Mouse (Mus musculus): ENCODE data around the gene Sh3pxd2b.

Sh3pxd2b gene

DNA sequence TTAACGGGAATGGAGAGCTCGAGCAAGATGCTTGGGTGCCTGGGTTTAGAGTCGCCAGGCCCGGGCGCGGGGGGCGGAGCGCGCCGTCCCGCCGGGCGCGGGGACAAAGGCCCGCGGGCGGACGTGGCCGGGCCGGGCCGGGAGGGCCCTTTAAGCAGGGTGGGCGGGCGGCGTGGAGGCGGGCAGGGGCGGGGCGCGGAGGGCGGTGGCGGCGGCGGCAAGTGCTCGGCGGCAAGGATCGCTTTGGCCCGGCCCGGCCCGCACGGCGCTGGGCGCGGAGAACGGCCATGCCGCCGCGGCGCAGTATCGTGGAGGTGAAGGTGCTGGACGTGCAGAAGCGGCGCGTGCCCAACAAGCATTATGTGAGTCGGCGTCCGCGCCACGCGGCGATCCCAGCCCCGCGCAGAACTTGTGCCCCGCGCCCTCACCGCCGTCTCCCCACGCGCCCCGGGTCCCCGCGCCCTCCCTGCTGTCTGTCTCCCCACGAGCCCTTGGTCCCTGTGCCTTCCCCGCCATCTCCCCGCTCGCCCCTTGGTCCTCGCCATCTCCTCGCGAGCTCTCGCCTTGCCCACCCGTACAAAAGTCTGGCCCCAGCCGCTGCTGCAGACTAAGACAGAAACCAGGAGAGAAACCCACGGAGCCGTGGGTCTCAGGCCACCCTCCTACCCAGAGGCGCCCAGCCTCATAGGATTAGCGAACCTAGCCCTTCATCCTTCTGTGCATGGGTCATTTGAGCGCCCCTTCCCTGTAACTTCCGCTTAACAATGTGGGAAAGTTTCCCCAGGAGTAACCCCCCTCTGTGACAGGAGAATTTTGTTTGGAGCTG lies at the start of gene Sh3pxd2b:
Sh3pxd2b (plus strand) TSS at position 214 of the 826 bp plus-strand sequence.
- no peak for DNase-seq (ENCODE audit: low read depth in 1 of 2, low spot score in 2 of 2)

DNA sequence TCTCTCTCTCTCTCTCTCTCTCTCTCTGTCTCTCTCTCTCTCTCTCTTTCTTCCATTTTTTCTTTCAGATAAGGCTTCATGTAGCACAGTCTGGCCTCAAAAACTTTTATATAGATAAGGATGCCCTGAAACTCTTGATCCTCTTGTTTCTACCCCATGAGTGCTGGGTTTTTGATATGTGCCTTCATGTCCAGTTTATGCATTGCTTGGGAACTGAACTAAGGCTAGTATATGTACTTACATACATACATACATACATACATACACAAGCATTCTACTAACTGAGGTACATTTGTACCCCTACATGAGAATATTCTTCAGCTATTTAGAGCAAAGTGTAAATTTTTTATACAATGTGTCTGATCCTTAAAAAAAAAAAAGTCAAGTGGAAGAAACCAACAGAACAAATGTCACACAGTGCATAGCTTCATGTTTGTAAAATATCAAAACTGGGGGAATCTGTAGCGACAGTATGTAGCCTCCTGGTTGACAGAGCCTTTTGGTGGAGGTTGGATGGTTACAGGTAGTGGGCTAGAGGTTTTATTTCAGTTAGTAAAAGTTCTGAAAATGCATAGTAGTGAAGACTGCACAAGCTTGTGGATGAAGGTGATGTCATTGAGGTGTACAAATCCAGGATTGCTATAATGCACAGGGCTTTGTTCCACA lies 49.6 kb upstream of the Sh3pxd2b start:
- DNase-seq (ENCODE audit: low read depth in 1 of 2, low spot score in 2 of 2), result no peak

DNA sequence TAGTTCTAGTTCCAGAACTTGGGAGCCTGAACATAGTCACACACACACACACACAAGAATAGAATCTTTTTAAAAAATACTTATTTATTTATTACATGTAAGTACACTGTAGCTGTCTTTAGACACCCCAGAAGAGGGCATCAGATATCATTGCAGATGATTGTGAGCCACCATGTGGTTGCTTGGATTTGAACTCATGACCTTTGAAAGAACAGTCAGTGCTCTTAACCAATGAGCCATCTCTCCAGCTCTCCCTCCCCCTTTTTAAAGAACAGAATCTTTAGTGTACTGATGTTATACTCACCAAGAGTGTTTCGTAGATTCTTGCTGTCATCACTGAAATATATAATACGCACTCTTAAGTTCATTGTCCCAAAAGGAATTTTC lies 49.1 kb upstream of the Sh3pxd2b start:
- no peak for DNase-seq (ENCODE audit: low read depth in 1 of 2, low spot score in 2 of 2)

DNA sequence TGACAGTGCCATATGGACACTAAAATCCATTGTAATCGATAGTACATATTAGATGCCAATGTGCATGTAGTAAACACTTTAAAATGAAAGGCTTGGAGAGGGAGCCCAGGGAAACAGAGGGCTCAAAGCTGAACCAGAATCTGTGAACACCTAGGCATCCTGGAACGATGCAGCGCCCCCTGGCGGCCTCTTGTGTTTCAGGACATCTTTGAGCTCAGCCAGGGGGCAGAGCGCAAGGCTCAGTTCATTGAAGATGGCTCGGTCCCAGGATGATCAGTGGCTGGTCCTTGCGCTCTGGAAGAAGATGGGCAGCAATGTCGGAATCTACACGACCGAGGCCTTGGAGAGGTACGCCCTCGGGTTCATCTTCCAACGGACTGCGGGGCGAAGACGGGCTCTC lies 47.8 kb upstream of the Sh3pxd2b start, which contains the start of gene Hbq1a:
Hbq1a (plus strand) TSS at position 205 of the 400 bp plus-strand sequence.
- DNase-seq (ENCODE audit: low read depth in 1 of 2, low spot score in 2 of 2), result peak in 1 of 2 experiments; percentile 24

DNA sequence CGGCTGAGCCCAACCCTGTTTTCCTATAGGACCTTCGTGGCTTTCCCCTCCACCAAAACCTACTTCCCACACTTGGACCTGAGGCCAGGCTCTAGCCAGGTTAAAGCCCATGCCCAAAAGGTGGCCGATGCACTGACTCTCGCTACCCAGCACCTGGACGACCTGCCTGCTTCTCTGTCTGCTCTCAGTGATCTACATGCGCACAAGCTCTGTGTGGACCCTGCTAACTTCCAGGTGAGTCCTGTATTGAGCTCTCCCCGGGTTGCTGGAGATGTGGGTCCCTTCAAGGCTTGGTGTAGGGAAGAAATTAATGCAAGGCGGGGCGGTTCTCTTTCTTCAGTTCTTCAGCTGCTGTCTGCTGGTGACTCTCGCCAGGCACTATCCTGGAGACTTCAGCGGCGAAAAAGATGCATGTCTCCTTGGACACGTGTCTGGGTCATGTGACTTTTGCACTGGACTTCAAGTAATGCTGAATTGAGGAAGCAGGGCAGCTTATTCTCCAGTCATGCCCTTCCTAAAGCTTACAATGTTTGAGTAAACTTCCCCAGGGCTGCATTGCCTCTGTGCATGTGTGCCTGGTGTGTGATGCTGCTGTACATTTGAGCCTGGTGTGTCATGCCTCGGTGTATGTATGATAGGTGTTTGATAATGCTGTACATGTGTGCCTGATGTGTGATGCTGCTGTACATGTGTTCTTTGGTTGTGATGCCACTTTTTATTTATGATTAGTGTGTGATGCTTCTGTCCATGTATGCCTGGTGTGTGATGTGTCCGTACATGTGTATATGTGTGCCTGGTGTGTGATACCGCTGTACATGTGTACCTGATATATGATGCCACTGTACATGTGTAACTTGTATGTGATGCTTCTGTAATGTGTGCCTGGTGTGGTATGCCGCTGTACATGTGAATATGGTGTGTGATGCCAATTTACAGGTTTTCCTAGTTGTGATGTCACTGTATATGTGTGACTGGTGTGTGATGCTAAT lies 47.0 kb upstream of the Sh3pxd2b start:
- DNase-seq (ENCODE audit: low read depth in 1 of 2, low spot score in 2 of 2), result no peak

DNA sequence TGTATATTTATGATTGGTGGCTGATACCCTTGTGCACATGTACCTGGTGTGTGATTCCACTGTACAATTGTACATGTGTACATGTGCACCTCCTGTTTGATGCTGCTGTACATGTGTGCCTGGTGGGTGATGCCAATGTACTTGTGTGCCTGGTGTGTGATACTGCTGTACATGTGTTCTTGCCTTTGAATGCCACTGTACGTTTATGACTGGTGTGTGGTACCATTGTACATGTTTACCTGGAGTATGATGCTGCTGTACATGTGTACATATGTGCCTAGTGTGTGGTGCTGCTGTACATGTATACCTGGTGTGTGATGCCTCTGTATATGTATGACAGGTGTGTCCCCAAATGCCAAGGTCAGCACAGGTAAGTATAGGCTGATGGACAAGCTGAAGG lies 46.1 kb upstream of the Sh3pxd2b start:
- no peak for DNase-seq (ENCODE audit: low read depth in 1 of 2, low spot score in 2 of 2)

DNA sequence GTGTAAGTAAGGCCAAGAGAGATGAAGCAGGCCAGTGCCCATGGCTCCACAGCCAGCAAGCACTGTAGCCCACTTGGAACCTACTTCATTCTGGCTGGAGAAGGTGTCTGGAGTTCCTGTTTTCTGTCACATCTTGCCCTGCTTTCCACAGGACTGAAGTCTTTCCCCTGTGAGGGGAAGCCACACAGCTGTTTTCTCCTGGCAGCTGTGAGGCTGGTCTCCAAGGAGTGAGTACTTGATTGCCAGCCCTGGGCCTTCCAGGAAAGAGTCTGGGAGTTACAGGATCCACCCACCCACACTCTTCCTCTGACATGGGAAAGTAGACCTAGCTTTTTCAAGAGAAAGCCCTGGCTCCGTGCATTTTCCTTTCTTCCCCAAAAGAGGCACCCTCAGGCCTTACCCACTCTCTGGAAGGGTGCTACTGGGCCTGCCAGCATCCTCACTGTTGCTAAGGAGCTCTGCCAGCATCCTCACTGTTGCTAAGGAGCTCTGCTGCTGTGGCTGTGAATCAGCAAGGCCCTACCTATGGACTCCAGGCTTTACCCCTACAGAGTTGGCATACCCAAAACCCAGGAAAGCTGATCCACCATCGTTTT lies 44.7 kb upstream of the Sh3pxd2b start:
- no peak for DNase-seq (ENCODE audit: low read depth in 1 of 2, low spot score in 2 of 2)

DNA sequence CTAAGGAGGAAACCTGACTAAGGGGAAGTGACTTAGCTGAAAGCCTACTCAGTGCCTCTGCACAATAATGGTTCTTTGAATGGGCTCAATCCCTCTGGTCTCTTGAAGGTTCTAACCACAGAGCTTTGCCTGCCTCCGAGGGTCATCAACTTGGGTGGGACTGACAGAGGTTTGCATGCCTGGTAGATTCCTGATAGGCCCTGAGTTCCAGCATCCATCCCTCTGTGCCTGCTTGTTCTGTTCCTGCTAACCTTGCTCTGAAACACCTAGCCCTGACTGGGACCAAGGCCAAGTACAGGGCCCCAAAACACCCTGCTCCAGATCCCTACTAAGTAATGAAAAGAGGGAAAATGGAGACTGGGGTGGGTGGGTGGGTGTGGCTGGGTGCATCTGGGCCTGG lies 44.2 kb upstream of the Sh3pxd2b start:
- DNase-seq (ENCODE audit: low read depth in 1 of 2, low spot score in 2 of 2), result no peak

DNA sequence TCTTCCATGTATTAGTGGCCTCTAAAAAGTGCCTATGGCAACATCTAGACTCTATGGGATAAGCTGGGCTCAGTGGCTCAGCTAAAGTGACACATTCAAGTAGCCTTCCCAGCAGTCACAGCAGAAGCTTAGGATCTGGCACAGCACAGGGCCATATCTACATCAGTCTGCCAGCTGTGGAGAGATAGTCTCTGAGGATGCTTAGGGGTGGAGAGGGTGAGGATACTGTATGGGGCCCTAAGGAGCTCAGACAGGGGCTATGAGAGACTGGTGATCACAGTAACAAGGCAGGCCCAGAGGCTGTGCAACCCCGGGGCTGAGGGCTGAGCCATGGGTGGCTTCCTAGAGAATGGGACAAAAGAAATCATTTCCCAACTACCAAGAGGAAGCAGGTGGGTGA lies 40.6 kb upstream of the Sh3pxd2b start:
- no peak for DNase-seq (ENCODE audit: low read depth in 1 of 2, low spot score in 2 of 2)

DNA sequence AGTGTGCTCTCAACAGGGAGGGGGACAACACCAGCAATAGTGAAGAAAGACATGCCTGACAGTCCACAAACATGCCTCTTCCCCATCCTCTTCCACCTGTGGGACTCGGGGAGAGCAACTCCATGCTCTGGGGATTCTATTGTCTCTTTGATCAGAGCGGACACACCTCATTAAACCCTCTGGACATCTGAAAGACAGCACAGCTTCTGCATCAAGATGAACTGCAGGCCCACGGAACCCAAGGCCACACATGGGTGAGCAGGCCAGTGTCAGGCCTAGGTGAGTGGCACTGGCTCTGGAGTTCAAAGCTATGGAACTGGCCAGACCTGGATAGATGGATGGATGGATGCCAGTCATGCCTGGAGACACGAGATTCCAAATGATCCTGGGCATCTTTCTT lies 38.2 kb upstream of the Sh3pxd2b start:
- no peak for DNase-seq (ENCODE audit: low read depth in 1 of 2, low spot score in 2 of 2)

DNA sequence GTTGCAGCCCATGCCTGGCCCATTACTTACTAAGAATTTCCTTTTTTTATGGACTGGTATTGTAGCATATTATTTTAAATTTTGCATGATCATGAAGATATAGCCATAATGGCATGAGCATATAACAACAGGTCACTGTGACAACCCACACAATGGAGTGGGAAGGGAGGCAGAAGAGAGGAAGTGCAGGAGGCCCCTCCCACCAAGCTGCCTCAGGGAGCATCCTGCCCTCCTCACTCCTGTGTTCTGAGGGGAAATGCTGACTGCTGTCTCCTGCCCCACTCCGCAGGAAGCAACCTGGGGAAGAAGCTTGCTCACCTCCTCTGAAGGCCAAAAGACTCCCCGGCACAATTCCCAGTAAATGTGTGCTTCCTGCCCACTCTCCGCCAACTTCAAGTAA lies 37.7 kb upstream of the Sh3pxd2b start:
- no peak for DNase-seq (ENCODE audit: low read depth in 1 of 2, low spot score in 2 of 2)

DNA sequence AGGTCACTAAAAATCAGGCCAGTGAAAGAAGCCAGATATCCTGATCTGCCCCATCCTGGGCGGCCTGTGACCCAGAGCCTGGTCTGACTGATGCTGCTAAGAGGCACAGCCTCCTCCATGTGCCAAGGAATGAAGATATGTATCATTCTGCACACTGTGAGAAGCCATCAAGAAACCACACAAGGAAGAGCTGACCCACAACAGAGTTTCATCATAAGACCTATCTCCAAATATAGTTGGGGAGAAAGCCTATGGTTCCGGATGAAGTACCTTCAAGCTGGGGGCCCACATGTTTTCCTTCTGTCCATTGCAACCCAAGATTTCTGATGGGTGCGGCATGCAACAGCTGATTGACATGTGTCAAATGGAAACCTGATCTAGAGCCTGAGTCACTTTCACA lies 31.6 kb upstream of the Sh3pxd2b start:
- DNase-seq (ENCODE audit: low read depth in 1 of 2, low spot score in 2 of 2), result no peak

DNA sequence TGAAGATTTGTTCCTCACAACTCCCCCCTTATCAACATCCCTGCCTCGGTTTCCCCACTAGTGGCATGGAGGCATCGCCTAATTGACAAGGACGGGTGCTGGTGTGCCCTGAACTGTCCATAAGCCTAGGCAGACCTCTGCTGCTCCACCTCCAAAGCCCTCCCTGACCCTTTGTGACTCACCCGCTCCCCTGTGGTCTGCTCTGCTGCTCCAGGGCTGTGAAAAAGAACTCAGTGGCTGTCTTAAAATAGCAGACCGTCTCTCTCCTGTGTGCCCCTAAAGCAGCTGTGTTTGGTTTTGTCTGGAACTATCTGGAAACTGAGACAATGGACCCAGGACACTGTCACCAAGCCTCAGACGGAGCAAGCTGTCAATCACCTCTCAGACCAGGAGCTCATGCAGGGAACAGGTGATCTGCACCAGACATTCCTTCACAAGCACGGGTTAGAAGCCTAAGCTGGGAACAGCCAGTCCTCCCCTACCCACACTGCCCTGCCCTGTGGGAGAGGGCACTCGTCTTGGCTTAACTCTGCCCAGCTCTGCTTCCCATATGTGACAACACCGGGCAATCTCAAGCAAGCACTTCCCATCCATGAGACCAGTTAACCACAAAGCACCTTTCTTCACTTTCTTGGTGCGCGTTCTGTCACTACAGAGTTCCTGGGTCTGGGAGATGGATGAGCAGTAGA lies 27.0 kb upstream of the Sh3pxd2b start:
- DNase-seq (ENCODE audit: low read depth in 1 of 2, low spot score in 2 of 2), result no peak

DNA sequence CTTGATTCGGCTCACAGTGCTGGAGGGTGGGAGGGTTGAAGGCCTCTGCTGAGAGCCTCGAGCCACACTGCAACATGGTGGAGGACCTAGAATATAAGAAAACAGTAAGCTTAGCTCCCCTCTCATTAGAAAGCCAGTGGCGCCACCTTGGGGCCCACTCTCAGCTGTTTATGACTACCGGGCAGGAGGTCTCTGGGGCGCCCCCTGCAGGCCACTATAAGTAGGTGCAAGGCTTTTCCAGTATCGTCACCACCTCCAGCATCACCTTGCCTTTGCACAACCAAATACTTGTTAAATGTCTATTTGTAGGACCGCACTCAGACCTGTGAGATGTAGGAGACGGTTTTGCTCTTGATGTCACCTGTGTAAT lies 26.4 kb upstream of the Sh3pxd2b start:
- peak; percentile 28 to 43 for DNase-seq (ENCODE audit: low read depth in 1 of 2, low spot score in 2 of 2)

DNA sequence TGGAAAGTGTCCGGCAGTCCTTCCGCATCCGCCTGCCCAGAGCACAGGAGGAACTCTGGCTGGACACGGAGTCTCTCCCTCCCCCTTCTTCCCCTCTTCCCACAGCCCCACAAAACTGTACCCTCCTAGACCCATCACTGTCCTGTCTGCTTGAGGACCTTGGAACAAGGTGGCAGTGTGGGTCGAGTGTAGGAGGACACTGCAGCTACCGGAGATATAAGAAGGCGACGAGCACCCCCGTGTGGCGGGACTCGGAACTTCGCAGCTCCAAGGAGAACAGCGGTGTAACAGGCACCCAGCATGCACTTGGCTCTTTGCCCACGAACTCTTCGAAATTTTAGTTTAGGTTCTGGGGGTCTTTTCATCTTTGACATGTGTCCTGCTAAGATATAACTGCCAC lies 23.0 kb upstream of the Sh3pxd2b start:
- DNase-seq (ENCODE audit: low read depth in 1 of 2, low spot score in 2 of 2), result peak; percentile 50 to 75

DNA sequence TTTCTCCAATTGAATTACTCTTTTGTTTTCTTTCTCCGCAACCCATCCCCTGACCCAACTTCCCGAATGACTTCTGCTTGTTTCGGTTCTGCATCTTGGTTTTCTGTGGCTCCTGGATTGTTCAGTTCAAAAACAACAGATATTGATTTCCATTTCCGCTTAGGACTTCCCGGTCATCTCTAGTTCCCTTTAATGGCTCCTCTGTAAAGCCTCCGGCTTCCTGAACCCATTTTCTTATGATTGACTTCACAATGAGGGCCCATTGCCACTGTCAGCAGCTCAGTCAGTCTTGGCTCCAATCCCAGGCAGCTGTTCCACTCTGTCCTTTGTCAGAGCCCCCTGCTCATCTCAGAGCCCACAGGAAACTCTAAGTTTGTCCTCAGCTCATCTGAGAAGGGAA lies 16.5 kb upstream of the Sh3pxd2b start:
- peak; percentile 35 to 45 for DNase-seq (ENCODE audit: low read depth in 1 of 2, low spot score in 2 of 2)

DNA sequence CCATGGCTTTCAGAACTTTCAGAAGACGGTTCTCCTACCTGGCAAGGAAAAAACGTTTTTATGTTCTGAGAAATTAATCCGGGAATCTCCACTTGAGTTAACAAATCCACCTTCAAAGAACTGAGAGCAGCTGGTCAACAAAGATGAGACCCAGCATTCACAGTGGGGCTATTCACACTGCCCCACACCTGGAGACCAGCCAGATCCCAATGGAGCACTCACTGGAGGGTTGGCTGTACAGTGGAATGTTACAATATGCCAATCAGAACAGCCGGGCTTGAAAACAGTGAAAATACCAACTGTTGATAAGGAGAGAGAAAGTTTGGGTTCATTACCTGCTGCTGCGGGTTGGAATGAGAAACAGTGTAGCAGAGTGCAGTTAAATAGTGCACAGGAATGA lies 15.8 kb upstream of the Sh3pxd2b start:
- DNase-seq (ENCODE audit: low read depth in 1 of 2, low spot score in 2 of 2), result no peak

DNA sequence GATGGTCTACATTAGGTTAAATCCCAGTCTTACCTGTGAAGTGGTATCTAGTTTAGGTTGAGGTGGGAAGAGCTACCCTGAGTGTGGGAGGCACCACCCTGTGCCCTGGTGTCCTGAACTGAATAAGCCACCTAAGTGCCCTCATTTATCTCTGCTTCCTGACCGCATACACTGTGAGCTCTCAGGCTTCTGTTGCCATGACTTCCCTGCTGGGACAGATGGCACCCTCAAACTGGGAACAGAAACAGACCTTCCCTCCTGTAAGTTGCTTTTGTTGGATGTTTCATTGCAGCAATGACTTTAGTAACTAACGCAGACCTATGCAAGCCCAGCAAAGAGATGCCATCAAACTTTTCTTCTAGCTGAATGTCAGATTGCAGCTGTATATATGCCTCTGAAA lies 14.4 kb upstream of the Sh3pxd2b start:
- no peak for DNase-seq (ENCODE audit: low read depth in 1 of 2, low spot score in 2 of 2)

DNA sequence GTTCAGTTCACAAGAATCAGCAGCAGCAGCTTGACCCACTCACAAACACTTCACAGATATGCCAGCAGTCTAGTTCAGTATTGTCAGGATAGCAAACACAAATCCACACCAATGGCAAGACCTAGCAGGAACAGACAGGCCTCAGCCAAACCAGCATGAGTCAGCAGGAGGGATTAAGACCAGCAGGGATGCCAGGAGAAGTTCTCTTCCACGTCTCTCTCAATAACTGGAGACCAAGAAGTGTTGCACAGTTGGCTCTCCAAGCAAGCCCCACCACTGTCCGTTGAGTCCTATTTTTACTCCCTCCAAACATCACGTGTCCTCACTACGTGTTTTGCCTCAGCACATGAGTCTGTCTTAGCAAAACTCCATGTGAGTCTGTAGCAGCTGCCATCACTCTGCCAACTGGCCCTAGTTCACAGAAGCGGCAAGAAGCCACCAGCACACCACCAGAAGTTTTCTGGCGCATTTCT lies 11.1 kb upstream of the Sh3pxd2b start:
- no peak for DNase-seq (ENCODE audit: low read depth in 1 of 2, low spot score in 2 of 2)

DNA sequence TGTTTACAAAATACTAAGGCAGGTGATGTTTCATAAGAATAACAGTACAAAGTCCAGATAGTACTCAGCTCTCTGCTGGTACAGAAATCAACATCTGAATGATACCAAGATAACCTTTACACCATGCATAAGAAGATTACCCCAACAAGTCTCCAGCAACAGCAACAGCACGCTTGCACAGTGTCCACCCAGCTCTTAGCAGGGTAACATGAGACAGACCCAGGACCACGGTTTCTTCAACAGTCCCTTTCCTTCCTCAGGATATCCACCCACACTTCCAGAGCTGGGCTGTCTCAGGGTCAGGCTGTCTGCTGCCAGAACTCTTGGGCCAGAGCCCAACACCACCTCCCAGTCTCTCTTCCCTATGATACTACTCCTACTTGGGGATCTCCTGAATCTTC lies 8.5 kb upstream of the Sh3pxd2b start:
- no peak for DNase-seq (ENCODE audit: low read depth in 1 of 2, low spot score in 2 of 2)
